Mouse (Mus musculus) lung, postnatal 0 days (tissue): ENCODE data around the gene Ggact. TPM values are rescaled to one million over a fixed set of nuclear protein-coding genes. Genes with fewer than 3 reads are reported as not detected.

Source experiments
- ATAC-seq: fragments of 200-750 bp; cut with Nextera tagmentation; 2 replicates; pipeline ENCODE4 v1.8.0; 2017; ENCODE audit warnings: moderate library complexity
- DNase-seq: peaks from one replicate; pipeline ENCODE4 v3.0.0-alpha.2; 2016; ENCODE audit warnings: low spot score
- H3K27ac ChIP-seq: fragments of 300-500 bp; sonication (generic); 2 replicates; pipeline ENCODE4 v1.5.1; 2014; ENCODE audit warnings: antibody characterized with exemption, mild to moderate bottlenecking, low read length, mixed read lengths
- H3K27me3 ChIP-seq: fragments of 300-500 bp; sonication (generic); replicated peaks from 2 replicates; pipeline ENCODE4 v1.6.1; 2014; ENCODE audit warnings: low read length, mixed read lengths; ENCODE audit not compliant: insufficient read depth
- H3K36me3 ChIP-seq: fragments of 300-500 bp; sonication (generic); 2 replicates; pipeline ENCODE4 v1.6.1; 2014; ENCODE audit warnings: low read length, mixed read lengths; ENCODE audit not compliant: insufficient read depth
- H3K4me1 ChIP-seq: fragments of 300-500 bp; sonication (generic); 2 replicates; pipeline ENCODE4 v1.6.1; 2014; ENCODE audit warnings: antibody characterized with exemption, low read depth, low read length, mixed read lengths; ENCODE audit not compliant: insufficient read depth
- H3K4me2 ChIP-seq: fragments of 300-500 bp; sonication (generic); replicated peaks from 2 replicates; pipeline ENCODE4 v1.6.1; 2014; ENCODE audit warnings: low read depth, mild to moderate bottlenecking, low read length, moderate library complexity, mixed read lengths
- H3K4me3 ChIP-seq: fragments of 300-500 bp; sonication (generic); 2 replicates; pipeline ENCODE4 v1.5.1; 2014; ENCODE audit warnings: low read depth, low read length
- H3K9ac ChIP-seq: fragments of 300-500 bp; sonication (generic); replicated peaks from 2 replicates; pipeline ENCODE4 v1.6.1; 2014; ENCODE audit warnings: low read depth, mild to moderate bottlenecking
- H3K9me3 ChIP-seq: fragments of 300-500 bp; sonication (generic); 2 replicates; pipeline ENCODE4 v1.6.1; 2016; ENCODE audit warnings: low read length, mixed read lengths
- CTCF ChIP-seq: IDR thresholded peaks from 2 replicates; pipeline ENCODE4 v1.5.1; 2016; ENCODE audit warnings: antibody characterized with exemption, mild to moderate bottlenecking
- EP300 ChIP-seq: IDR thresholded peaks from 2 replicates; pipeline ENCODE4 v1.6.1; 2016; ENCODE audit warnings: antibody characterized with exemption, mild to moderate bottlenecking, control low read depth
- WGBS: fragments of 180-500 bp; shearing (Covaris S2); extraction: QIAGEN DNeasy Blood & Tissue Kit; methylation state at CpG from one replicate; pipeline ENCODE4 v1.1.7; 2014; 5-methylcytosine and 5-hydroxymethylcytosine counted together
- polyA plus RNA-seq: library from polyadenylated mRNA; unstranded; fragments of >200 nt; fragmentation: Nextera tagmentation; extraction: Ambion mirVana; gene quantifications from 2 replicates; pipeline ENCODE4 v1.2.1, GENCODE M21; 2015

Ggact gene
- polyA plus RNA-seq = 31.2 and 35.3 TPM in 2 replicates

DNA sequence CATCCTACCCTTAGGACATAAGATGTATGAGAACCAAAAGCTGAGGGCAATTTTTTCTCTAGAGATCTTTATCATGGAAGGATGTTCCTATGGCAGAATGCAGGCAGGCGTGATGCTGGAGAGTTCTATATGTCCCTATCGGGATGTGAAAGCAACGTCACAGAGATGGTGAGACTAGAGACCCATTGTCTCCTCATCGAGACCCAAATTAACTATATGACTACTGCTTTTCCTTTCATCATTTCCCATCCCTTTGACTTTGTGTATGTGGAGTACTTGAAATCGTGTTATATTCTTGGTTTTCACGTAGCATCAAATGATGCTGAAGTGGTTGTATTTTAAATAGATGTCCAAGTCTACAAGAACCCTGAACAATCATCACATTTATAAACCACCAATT, at the start of gene Ggact:
Ggact (minus strand) TSS at position 101 of the 400 bp plus-strand sequence.
- DNase-seq = no peak
- no peak for TF ChIP-seq CTCF
- no peak for TF ChIP-seq EP300
- H3K9ac ChIP-seq = peak within 1 kb of the TSS; percentile 48

DNA sequence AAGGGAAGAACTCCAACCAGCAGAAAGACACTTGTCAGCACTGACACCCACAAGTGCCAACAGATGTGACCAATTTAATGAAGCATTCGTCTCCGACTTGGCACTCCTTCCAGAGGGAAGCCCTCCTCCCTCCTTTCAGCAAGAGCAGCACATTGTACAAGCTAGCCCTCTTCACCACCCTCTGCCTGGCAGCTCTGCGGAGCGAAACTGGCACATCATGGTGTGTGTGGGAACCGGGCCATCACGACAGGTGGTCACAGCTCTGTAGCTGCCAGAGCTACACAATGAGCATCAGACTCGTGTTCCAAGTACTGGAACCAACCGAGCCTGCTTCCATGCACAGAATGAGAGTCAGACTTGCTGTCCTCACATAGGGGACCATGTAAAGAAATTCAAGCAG, 44.4 kb upstream of the Ggact start:
- no peak overlapping the region for H3K9ac ChIP-seq
- H3K4me1 ChIP-seq = no peaks in the 10 kb centered on the region
- H3K27me3 ChIP-seq = no peaks in the 10 kb centered on the region
- 92% methylated on average over 8 of the region's 8 CpGs for WGBS
- no peak overlapping the region for H3K4me2 ChIP-seq
- no peaks in the 10 kb centered on the region for H3K9me3 ChIP-seq
- no peak for ATAC-seq
- H3K27ac ChIP-seq = no peak overlapping the region
- no peaks in the 10 kb centered on the region for H3K36me3 ChIP-seq
- no peak overlapping the region for H3K4me3 ChIP-seq
- DNase-seq = no peak
- no peak for TF ChIP-seq CTCF
- no peak for TF ChIP-seq EP300

More for the DNA sequence above, at the start of gene Ggact:
- Histone ChIP-seq H3K27ac (peak within 1 kb of the TSS; percentile 76), H3K4me1 (no peaks in the 10 kb centered on the region; the same call in 1 of the 2 replicates), H3K36me3 (no peaks in the 10 kb centered on the region), H3K27me3 (no peaks in the 10 kb centered on the region), H3K4me3 (peak within 1 kb of the TSS; percentile 60), H3K9me3 (no peaks in the 10 kb centered on the region), H3K4me2 (peak within 1 kb of the TSS; percentile 80)
- WGBS = 73% methylated on average over 6 of the region's 6 CpGs
- ATAC-seq = no peak

DNA sequence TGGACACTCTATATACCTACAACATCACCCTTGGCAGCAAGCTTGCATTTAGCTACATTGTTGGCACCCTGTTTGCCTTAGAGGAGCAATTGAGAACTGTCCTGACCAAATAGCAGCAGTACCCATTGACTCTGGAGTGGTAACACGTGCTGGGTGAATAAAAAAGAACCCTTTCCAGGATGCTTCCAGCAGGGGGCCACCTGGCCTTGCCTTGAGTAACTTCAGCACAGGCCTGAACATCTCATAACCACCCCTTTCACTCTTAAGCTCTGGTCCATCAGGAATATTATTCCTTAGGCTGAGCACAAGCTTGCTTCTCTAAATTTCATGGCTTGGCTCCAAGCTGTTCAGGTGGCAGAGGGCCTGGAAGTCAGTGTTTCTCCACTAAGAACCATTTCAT, 39.8 kb upstream of the Ggact start:
- peak; percentile 78 for DNase-seq
- TF ChIP-seq CTCF = peak; percentile 83
- no peak for TF ChIP-seq EP300
- Histone ChIP-seq H3K27ac (no peak overlapping the region), H3K4me3 (no peak overlapping the region), H3K4me2 (no peak overlapping the region), H3K9ac (no peak overlapping the region), H3K36me3 (no peaks in the 10 kb centered on the region), H3K4me1 (no peaks in the 10 kb centered on the region), H3K9me3 (no peaks in the 10 kb centered on the region), H3K27me3 (no peaks in the 10 kb centered on the region)
- ATAC-seq = peak; percentile 80
- 22% methylated on average over 1 of the region's 1 CpGs for WGBS

DNA sequence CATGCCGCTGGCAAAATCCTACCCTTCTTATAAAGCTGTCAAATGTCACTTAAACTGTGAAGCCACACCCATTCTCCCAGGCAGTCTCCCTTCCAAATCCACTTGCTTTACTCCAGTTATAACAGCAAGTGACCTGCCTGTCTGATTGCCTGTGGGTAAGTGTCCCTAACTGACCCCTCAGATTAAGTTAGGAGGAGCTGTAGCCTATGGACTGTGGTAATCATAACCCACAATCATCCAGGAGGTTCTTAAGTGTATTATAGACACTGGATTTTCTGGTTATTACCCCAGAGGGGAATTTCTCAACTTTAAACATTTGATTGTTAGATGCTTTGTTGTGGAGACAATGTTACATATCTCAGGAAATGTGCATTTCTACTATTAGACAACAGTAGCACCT, 39.0 kb upstream of the Ggact start:
- no peak for ATAC-seq
- H3K9me3 ChIP-seq = no peaks in the 10 kb centered on the region

GRCm38 (mm10) chr14:122951676-122952445, 38.3 kb upstream of the Ggact start:
- Histone ChIP-seq H3K4me1 (no peaks in the 10 kb centered on the region), H3K4me2 (no peak overlapping the region), H3K9me3 (no peaks in the 10 kb centered on the region), H3K27ac (no peak overlapping the region), H3K4me3 (no peak overlapping the region), H3K27me3 (no peaks in the 10 kb centered on the region), H3K9ac (no peak overlapping the region), H3K36me3 (no peaks in the 10 kb centered on the region)
- 71% methylated on average over 6 of the region's 6 CpGs for WGBS
- DNase-seq (no peak), ATAC-seq (no peak)
- no peak for TF ChIP-seq CTCF
- no peak for TF ChIP-seq EP300

More for the DNA sequence above, 39.0 kb upstream of the Ggact start:
- H3K27ac ChIP-seq = no peak overlapping the region
- H3K4me3 ChIP-seq = no peak overlapping the region
- 94% methylated on average over 1 of the region's 1 CpGs for WGBS
- H3K36me3 ChIP-seq = no peaks in the 10 kb centered on the region
- TF ChIP-seq CTCF = no peak
- no peak for TF ChIP-seq EP300
- H3K4me1 ChIP-seq = no peaks in the 10 kb centered on the region
- no peak overlapping the region for H3K9ac ChIP-seq
- H3K4me2 ChIP-seq = no peak overlapping the region
- H3K27me3 ChIP-seq = no peaks in the 10 kb centered on the region
- DNase-seq = no peak

GRCm38 (mm10) chr14:122950915-122951314, 37.4 kb upstream of the Ggact start:
- TF ChIP-seq EP300 (no peak), CTCF (peak; percentile 54)
- H3K4me2 ChIP-seq = no peak overlapping the region
- WGBS = 94% methylated on average over 1 of the region's 1 CpGs
- H3K4me3 ChIP-seq = no peak overlapping the region
- H3K27ac ChIP-seq = no peak overlapping the region
- DNase-seq (no peak), ATAC-seq (no peak)
- no peaks in the 10 kb centered on the region for H3K36me3 ChIP-seq
- no peak overlapping the region for H3K9ac ChIP-seq
- H3K27me3 ChIP-seq = no peaks in the 10 kb centered on the region
- H3K4me1 ChIP-seq = no peaks in the 10 kb centered on the region
- no peaks in the 10 kb centered on the region for H3K9me3 ChIP-seq
